Mouse (Mus musculus) hindbrain, embryonic 11.5 days (tissue): ENCODE results near the gene Tdrd7. TPM values are rescaled to one million over a fixed set of nuclear protein-coding genes. Genes with fewer than 3 reads are reported as not detected.

Source experiments
- ATAC-seq: fragments of 200-750 bp; cut with Nextera tagmentation; 2 replicates; pipeline ENCODE4 v1.8.0; 2017; ENCODE audit warnings: mild to moderate bottlenecking, moderate TSS enrichment, moderate library complexity; ENCODE audit not compliant: low FRiP score
- DNase-seq: peaks from one replicate; pipeline ENCODE4 v3.0.0-alpha.2; 2015; ENCODE audit warnings: low spot score
- H3K27ac ChIP-seq: fragments of 300-500 bp; sonication (generic); 2 replicates; pipeline ENCODE4 v1.5.1; 2014; ENCODE audit warnings: mild to moderate bottlenecking, low read depth, low read length
- H3K27me3 ChIP-seq: fragments of 300-500 bp; sonication (generic); 2 replicates; pipeline ENCODE4 v1.6.1; 2014; ENCODE audit warnings: mild to moderate bottlenecking, low read length, moderate library complexity, mixed read lengths; ENCODE audit not compliant: control insufficient read depth, insufficient read depth
- H3K36me3 ChIP-seq: fragments of 300-500 bp; sonication (generic); 2 replicates; pipeline ENCODE4 v1.6.1; 2014; ENCODE audit warnings: mild to moderate bottlenecking, low read length, moderate library complexity, mixed read lengths; ENCODE audit not compliant: control insufficient read depth, insufficient read depth
- H3K4me1 ChIP-seq: fragments of 300-500 bp; sonication (generic); replicated peaks from 2 replicates; pipeline ENCODE4 v1.6.1; 2014; ENCODE audit warnings: low read length, mixed read lengths; ENCODE audit not compliant: control insufficient read depth, insufficient read depth
- H3K4me2 ChIP-seq: fragments of 300-500 bp; sonication (generic); replicated peaks from 2 replicates; pipeline ENCODE4 v1.6.1; 2014; ENCODE audit warnings: mild to moderate bottlenecking, low read depth, low read length
- H3K4me3 ChIP-seq: fragments of 300-500 bp; sonication (generic); 2 replicates; pipeline ENCODE4 v1.5.1; 2014; ENCODE audit warnings: low read depth, low read length
- H3K9ac ChIP-seq: fragments of 300-500 bp; sonication (generic); 2 replicates; pipeline ENCODE4 v1.6.1; 2014; ENCODE audit warnings: low read depth, low read length
- H3K9me3 ChIP-seq: fragments of 300-500 bp; sonication (generic); 2 replicates; pipeline ENCODE4 v1.6.1; 2016; ENCODE audit warnings: low read length; ENCODE audit not compliant: control insufficient read depth
- WGBS: fragments of 180-500 bp; shearing (Covaris S2); extraction: QIAGEN DNeasy Blood & Tissue Kit; methylation state at CpG from one replicate; pipeline ENCODE4 v1.1.7; 2014; 5-methylcytosine and 5-hydroxymethylcytosine counted together
- polyA plus RNA-seq: library from polyadenylated mRNA; unstranded; fragments of >200 nt; fragmentation: Nextera tagmentation; extraction: Ambion mirVana; gene quantifications from 2 replicates; pipeline ENCODE4 v1.2.1, GENCODE M21; 2014

Tdrd7 gene
- polyA plus RNA-seq, 1 experiment from 2014 or later, result 11.7 TPM

DNA sequence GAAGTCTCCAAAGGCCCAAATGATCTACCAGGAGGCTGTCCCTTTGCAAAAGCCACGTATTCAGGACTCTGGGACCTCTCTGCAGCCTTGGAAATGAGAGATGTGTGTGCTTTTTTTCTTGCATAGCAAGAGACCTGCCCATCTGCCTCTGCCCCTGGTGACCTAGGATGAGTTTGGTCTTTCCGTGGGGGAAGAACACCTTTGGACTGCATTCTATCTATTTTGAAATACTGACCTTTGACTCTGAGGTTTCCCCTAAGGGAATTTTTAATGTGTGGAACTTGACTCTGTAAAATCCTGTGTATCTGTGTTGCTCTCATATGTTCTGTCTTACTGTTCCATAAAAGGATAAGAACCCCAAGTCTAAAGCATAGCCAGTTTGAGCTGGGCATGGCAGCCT is 3.9 kb downstream of the Tdrd7 start:
- peaks cover 6% of the 10 kb centered on the region for H3K4me1 ChIP-seq
- no peak overlapping the region for H3K9ac ChIP-seq
- WGBS, result 64% methylated on average over 2 of the region's 2 CpGs
- H3K9me3 ChIP-seq, result no peaks in the 10 kb centered on the region
- H3K27ac ChIP-seq, result no peak overlapping the region
- DNase-seq (no peak), ATAC-seq (no peak)
- H3K27me3 ChIP-seq, result peaks cover 8% of the 10 kb centered on the region
- no peaks in the 10 kb centered on the region for H3K36me3 ChIP-seq
- H3K4me2 ChIP-seq, result no peak overlapping the region
- H3K4me3 ChIP-seq, result no peak overlapping the region

- 67% methylated on average over 7 of the region's 7 CpGs for WGBS
- Histone ChIP-seq H3K4me1 (peaks cover 6% of the 10 kb centered on the region), H3K9me3 (no peaks in the 10 kb centered on the region), H3K27me3 (peaks cover 8% of the 10 kb centered on the region), H3K36me3 (no peaks in the 10 kb centered on the region), H3K27ac (no peak overlapping the region), H3K4me3 (no peak overlapping the region), H3K9ac (no peak overlapping the region), H3K4me2 (no peak overlapping the region)
- ATAC-seq (no peak), DNase-seq (no peak)
These were observed 5.0 kb downstream of the Tdrd7 start for GRCm38 (mm10) chr4:45970048-45970560.

- peak overlapping the region; percentile 85 for H3K4me3 ChIP-seq
- peak; percentile 98 for ATAC-seq
- WGBS, result 5% methylated on average over 46 of the region's 51 CpGs
- H3K27me3 ChIP-seq, result peaks cover 8% of the 10 kb centered on the region
- peak overlapping the region; percentile 90 for H3K4me2 ChIP-seq
- H3K36me3 ChIP-seq, result no peaks in the 10 kb centered on the region
- peak overlapping the region; percentile 63 for H3K9ac ChIP-seq
- H3K9me3 ChIP-seq, result no peaks in the 10 kb centered on the region
- H3K4me1 ChIP-seq, result peaks cover 6% of the 10 kb centered on the region
- DNase-seq, result peak; percentile 98
- H3K27ac ChIP-seq, result no peak overlapping the region
These were observed 6.8 kb downstream of the Tdrd7 start for GRCm38 (mm10) chr4:45971806-45972447.

DNA sequence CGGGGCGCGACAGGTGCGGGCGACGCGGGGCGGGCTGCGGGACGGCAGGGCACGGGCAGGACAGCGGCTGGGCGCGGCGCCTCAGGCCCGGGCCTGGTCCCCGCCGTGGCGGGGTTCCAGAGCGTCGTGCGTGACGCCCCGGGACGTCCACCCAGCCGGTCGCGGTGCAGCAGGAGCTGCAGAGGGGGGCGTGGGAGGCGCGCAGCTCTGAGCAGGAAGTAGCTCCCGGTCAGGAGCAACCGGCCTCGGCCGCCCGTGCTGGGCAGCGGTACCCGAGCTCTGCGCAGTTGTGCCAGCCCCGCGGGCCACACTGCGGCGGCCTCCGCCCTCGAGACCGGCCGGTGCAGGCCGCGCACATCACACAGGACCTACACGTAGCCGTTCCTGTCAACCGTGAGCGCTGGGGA is 7.3 kb downstream of the Tdrd7 start:
- DNase-seq, result peak; percentile 65
- Histone ChIP-seq H3K27ac (no peak overlapping the region), H3K36me3 (no peaks in the 10 kb centered on the region), H3K9me3 (no peaks in the 10 kb centered on the region), H3K27me3 (peaks cover 8% of the 10 kb centered on the region), H3K4me1 (peaks cover 6% of the 10 kb centered on the region), H3K4me2 (peak overlapping the region; percentile 90), H3K4me3 (peak overlapping the region; percentile 85), H3K9ac (peak overlapping the region; percentile 63)
- 0% methylated on average over 27 of the region's 53 CpGs for WGBS
- peak; percentile 85 for ATAC-seq

GRCm38 (mm10) chr4:45972951-45973350 is 7.8 kb downstream of the Tdrd7 start:
- no peak for DNase-seq
- 30% methylated on average over 9 of the region's 9 CpGs for WGBS
- ATAC-seq, result peak; percentile 16
- Histone ChIP-seq H3K27ac (no peak overlapping the region), H3K4me2 (peak overlapping the region; percentile 90), H3K27me3 (peaks cover 8% of the 10 kb centered on the region), H3K4me3 (peak overlapping the region; percentile 85), H3K4me1 (peaks cover 2% of the 10 kb centered on the region), H3K36me3 (no peaks in the 10 kb centered on the region), H3K9ac (peak overlapping the region; percentile 63), H3K9me3 (no peaks in the 10 kb centered on the region)

DNA sequence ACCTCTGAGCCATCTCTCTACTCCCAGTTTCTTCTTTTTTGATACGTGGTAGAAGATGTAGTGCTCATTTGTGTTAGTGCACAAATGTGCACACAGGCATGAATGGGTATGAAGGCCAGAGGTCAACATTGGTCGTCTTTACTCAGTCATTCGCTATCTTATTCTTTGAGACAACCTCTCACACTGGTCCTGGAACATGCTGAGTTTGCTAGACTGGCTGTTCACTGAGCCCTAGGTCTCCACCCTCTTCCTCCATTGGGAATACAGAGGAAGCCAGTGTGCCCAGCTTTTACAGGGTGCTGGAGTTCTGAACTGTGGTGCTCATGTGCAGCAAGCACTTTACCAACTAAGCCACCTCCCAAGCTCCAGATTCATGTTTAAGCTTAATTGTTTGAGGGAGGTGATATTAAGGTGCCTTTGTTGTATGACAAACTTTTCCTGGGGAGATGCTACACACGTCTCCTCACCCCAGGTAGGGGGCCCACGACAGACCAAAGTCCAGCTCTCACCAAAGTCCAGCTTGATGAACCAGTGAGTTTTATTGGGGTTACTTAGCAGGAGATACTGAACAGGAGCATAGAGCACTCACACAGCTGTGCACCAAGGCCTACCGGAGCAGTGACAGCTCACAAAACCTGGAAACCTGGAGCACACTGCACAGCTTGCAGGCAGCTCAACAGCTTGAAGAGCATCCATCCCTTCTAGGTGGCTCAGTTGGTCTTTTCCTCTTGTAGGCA is 12.0 kb downstream of the Tdrd7 start:
- no peaks in the 10 kb centered on the region for H3K9me3 ChIP-seq
- H3K4me1 ChIP-seq, result no peaks in the 10 kb centered on the region; the same call in 1 of the 2 replicates
- no peaks in the 10 kb centered on the region for H3K36me3 ChIP-seq
- H3K27ac ChIP-seq, result no peak overlapping the region
- H3K9ac ChIP-seq, result no peak overlapping the region
- H3K4me3 ChIP-seq, result no peak overlapping the region
- WGBS, result 75% methylated on average over 6 of the region's 6 CpGs
- H3K4me2 ChIP-seq, result no peak overlapping the region
- ATAC-seq (no peak), DNase-seq (no peak)
- peaks cover 8% of the 10 kb centered on the region for H3K27me3 ChIP-seq

- Histone ChIP-seq H3K4me2 (no peak overlapping the region), H3K36me3 (no peaks in the 10 kb centered on the region), H3K9ac (no peak overlapping the region), H3K4me1 (no peaks in the 10 kb centered on the region), H3K27me3 (no peaks in the 10 kb centered on the region), H3K27ac (no peak overlapping the region), H3K4me3 (no peak overlapping the region), H3K9me3 (no peaks in the 10 kb centered on the region)
- no peak for DNase-seq
- 55% methylated on average over 2 of the region's 2 CpGs for WGBS
- no peak for ATAC-seq
These were observed 14.8 kb downstream of the Tdrd7 start for GRCm38 (mm10) chr4:45979916-45980315.

DNA sequence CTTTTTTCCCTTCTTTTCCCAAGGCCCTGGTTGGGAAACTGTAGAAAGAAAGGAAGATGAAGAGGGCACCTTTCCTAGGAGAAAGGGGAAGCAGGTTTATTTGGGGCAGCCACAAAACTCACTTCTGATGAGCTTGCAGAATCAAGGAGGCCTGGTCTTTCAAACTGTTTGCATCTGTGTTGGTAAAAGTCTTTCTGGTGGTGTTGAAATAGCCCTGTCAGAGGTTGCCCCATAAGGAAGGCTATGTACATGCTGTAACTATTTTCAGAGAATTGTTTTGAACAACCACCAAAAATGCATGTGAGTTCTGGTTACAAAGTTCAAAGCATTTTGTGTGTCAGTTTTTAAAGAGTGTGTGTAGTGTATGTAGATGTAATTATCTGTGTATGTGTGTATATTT is 15.9 kb downstream of the Tdrd7 start:
- Histone ChIP-seq H3K9ac (no peak overlapping the region), H3K9me3 (no peaks in the 10 kb centered on the region), H3K4me3 (no peak overlapping the region), H3K36me3 (no peaks in the 10 kb centered on the region), H3K4me1 (no peaks in the 10 kb centered on the region), H3K27me3 (no peaks in the 10 kb centered on the region), H3K4me2 (no peak overlapping the region), H3K27ac (no peak overlapping the region)
- DNase-seq, result no peak
- ATAC-seq, result no peak
